Mouse (Mus musculus): ENCODE measurements around the gene Car9. TPM values are rescaled to one million over a fixed set of nuclear protein-coding genes. Genes with fewer than 3 reads are reported as not detected.

The Car9 gene
- polyA plus RNA-seq, 2 experiments: 0.32 to 0.75 TPM

GRCm38 (mm10) chr4:43512653-43513052 is 5.9 kb downstream of the Car9 start:
- no peak for DNase-seq (ENCODE audit: low read depth in 3 of 3, low spot score in 3 of 3)
- Histone ChIP-seq H3K4me2 (ENCODE audit: low read depth) (no peak overlapping the region), H3K4me3 (ENCODE audit: insufficient read depth in 1 of 2, low read depth in 2 of 2, low read length in 2 of 2) (no peak overlapping the region), H3K9me3 (ENCODE audit: control insufficient read depth, low read length) (no peaks in the 10 kb centered on the region), H3K9ac (replicated peaks) (no peak overlapping the region), H3K4me1 (replicated peaks; ENCODE audit: control insufficient read depth in 2 of 2, insufficient read depth in 2 of 2, low read length in 1 of 2) (peaks cover 0 to 12% of the 10 kb centered on the region in 2 experiments; a peak in 2 of 4 replicates), H3K27ac (no peak overlapping the region), H3K36me3 (replicated peaks; ENCODE audit: control insufficient read depth, insufficient read depth, low read depth) (no peaks in the 10 kb centered on the region), H3K27me3 (ENCODE audit: control insufficient read depth, insufficient read depth, low read length) (no peaks in the 10 kb centered on the region)
- 65% methylated on average over 7 of the region's 7 CpGs for WGBS (ENCODE audit: insufficient replicate concordance)
- TF ChIP-seq CTCF (IDR thresholded peaks at IDR 0.05; ENCODE audit: low read depth) (no peak), EP300 (IDR thresholded peaks at IDR 0.05; ENCODE audit: low read depth) (no peak)
- no peak for ATAC-seq (ENCODE audit: insufficient read depth)

- ATAC-seq (ENCODE audit: insufficient read depth): no peak
- 77% methylated on average over 4 of the region's 4 CpGs for WGBS (ENCODE audit: insufficient replicate concordance)
- Histone ChIP-seq H3K4me1 (replicated peaks; ENCODE audit: control insufficient read depth in 2 of 2, insufficient read depth in 2 of 2, low read length in 1 of 2) (peaks cover 0 to 8% of the 10 kb centered on the region in 2 experiments; a peak in 2 of 4 replicates), H3K9ac (replicated peaks) (no peak overlapping the region), H3K36me3 (replicated peaks; ENCODE audit: control insufficient read depth, insufficient read depth, low read depth) (no peaks in the 10 kb centered on the region), H3K4me3 (ENCODE audit: insufficient read depth in 1 of 2, low read depth in 2 of 2, low read length in 2 of 2) (no peak overlapping the region), H3K27me3 (ENCODE audit: control insufficient read depth, insufficient read depth, low read length) (no peaks in the 10 kb centered on the region), H3K27ac (no peak overlapping the region), H3K4me2 (ENCODE audit: low read depth) (no peak overlapping the region), H3K9me3 (ENCODE audit: control insufficient read depth, low read length) (no peaks in the 10 kb centered on the region)
- TF ChIP-seq EP300 (IDR thresholded peaks at IDR 0.05; ENCODE audit: low read depth) (no peak), CTCF (IDR thresholded peaks at IDR 0.05; ENCODE audit: low read depth) (no peak)
- no peak for DNase-seq (ENCODE audit: low read depth in 3 of 3, low spot score in 3 of 3)
Observed at GRCm38 (mm10) chr4:43513300-43513699, 6.5 kb downstream of the Car9 start.

GRCm38 (mm10) chr4:43513791-43514190 is 7.0 kb downstream of the Car9 start:
- WGBS (ENCODE audit: insufficient replicate concordance): 63% methylated on average over 4 of the region's 4 CpGs

GRCm38 (mm10) chr4:43515764-43516708 is 9.3 kb downstream of the Car9 start:
- Histone ChIP-seq H3K4me1 (replicated peaks; ENCODE audit: control insufficient read depth in 2 of 2, insufficient read depth in 2 of 2, low read length in 1 of 2) (no peaks in the 10 kb centered on the region; a peak in 1 of 4 replicates), H3K27me3 (ENCODE audit: control insufficient read depth, insufficient read depth, low read length) (no peaks in the 10 kb centered on the region; the same call in none of the 2 replicates), H3K4me3 (ENCODE audit: insufficient read depth in 1 of 2, low read depth in 2 of 2, low read length in 2 of 2) (no peak overlapping the region), H3K4me2 (ENCODE audit: low read depth) (no peak overlapping the region), H3K9me3 (ENCODE audit: control insufficient read depth, low read length) (no peaks in the 10 kb centered on the region), H3K27ac (no peak overlapping the region), H3K9ac (replicated peaks) (no peak overlapping the region), H3K36me3 (replicated peaks; ENCODE audit: control insufficient read depth, insufficient read depth, low read depth) (no peaks in the 10 kb centered on the region)
- DNase-seq (ENCODE audit: low read depth in 3 of 3, low spot score in 3 of 3): no peak
- ATAC-seq (ENCODE audit: insufficient read depth): no peak
- WGBS (ENCODE audit: insufficient replicate concordance): 48% methylated on average over 11 of the region's 11 CpGs
- no peak for TF ChIP-seq EP300 (IDR thresholded peaks at IDR 0.05; ENCODE audit: low read depth)

More at GRCm38 (mm10) chr4:43513791-43514190, 7.0 kb downstream of the Car9 start:
- TF ChIP-seq EP300 (IDR thresholded peaks at IDR 0.05; ENCODE audit: low read depth): no peak
- no peak for TF ChIP-seq CTCF (IDR thresholded peaks at IDR 0.05; ENCODE audit: low read depth)
- DNase-seq (ENCODE audit: low read depth in 3 of 3, low spot score in 3 of 3) (no peak), ATAC-seq (ENCODE audit: insufficient read depth) (no peak)
- Histone ChIP-seq H3K36me3 (replicated peaks; ENCODE audit: control insufficient read depth, insufficient read depth, low read depth) (no peaks in the 10 kb centered on the region), H3K4me1 (replicated peaks; ENCODE audit: control insufficient read depth in 2 of 2, insufficient read depth in 2 of 2, low read length in 1 of 2) (peaks cover 0 to 7% of the 10 kb centered on the region in 2 experiments; a peak in 2 of 4 replicates), H3K27me3 (ENCODE audit: control insufficient read depth, insufficient read depth, low read length) (no peaks in the 10 kb centered on the region; the same call in 1 of the 2 replicates), H3K27ac (no peak overlapping the region), H3K9me3 (ENCODE audit: control insufficient read depth, low read length) (no peaks in the 10 kb centered on the region), H3K9ac (replicated peaks) (no peak overlapping the region), H3K4me3 (ENCODE audit: insufficient read depth in 1 of 2, low read depth in 2 of 2, low read length in 2 of 2) (no peak overlapping the region), H3K4me2 (ENCODE audit: low read depth) (no peak overlapping the region)

- no peak for ATAC-seq (ENCODE audit: insufficient read depth)
- Histone ChIP-seq H3K4me1 (replicated peaks; ENCODE audit: control insufficient read depth in 2 of 2, insufficient read depth in 2 of 2, low read length in 1 of 2) (no peaks in the 10 kb centered on the region; a peak in 1 of 4 replicates), H3K9ac (replicated peaks) (no peak overlapping the region), H3K4me2 (ENCODE audit: low read depth) (peak overlapping the region; percentile 1; the same call in 1 of the 2 replicates), H3K9me3 (ENCODE audit: control insufficient read depth, low read length) (no peaks in the 10 kb centered on the region), H3K27me3 (ENCODE audit: control insufficient read depth, insufficient read depth, low read length) (peaks cover 26% of the 10 kb centered on the region), H3K36me3 (replicated peaks; ENCODE audit: control insufficient read depth, insufficient read depth, low read depth) (no peaks in the 10 kb centered on the region), H3K27ac (no peak overlapping the region), H3K4me3 (ENCODE audit: insufficient read depth in 1 of 2, low read depth in 2 of 2, low read length in 2 of 2) (no peak overlapping the region)
- TF ChIP-seq CTCF (IDR thresholded peaks at IDR 0.05; ENCODE audit: low read depth) (no peak), EP300 (IDR thresholded peaks at IDR 0.05; ENCODE audit: low read depth) (no peak)
- 48% methylated on average over 10 of the region's 10 CpGs for WGBS (ENCODE audit: insufficient replicate concordance)
- DNase-seq (ENCODE audit: low read depth in 3 of 3, low spot score in 3 of 3): no peak
Observed at GRCm38 (mm10) chr4:43519551-43519950, 12.8 kb downstream of the Car9 start.

Data from liver, embryonic 14.5 days (tissue).